Mouse (Mus musculus): ENCODE measurements around the gene Wiz.

DNA sequence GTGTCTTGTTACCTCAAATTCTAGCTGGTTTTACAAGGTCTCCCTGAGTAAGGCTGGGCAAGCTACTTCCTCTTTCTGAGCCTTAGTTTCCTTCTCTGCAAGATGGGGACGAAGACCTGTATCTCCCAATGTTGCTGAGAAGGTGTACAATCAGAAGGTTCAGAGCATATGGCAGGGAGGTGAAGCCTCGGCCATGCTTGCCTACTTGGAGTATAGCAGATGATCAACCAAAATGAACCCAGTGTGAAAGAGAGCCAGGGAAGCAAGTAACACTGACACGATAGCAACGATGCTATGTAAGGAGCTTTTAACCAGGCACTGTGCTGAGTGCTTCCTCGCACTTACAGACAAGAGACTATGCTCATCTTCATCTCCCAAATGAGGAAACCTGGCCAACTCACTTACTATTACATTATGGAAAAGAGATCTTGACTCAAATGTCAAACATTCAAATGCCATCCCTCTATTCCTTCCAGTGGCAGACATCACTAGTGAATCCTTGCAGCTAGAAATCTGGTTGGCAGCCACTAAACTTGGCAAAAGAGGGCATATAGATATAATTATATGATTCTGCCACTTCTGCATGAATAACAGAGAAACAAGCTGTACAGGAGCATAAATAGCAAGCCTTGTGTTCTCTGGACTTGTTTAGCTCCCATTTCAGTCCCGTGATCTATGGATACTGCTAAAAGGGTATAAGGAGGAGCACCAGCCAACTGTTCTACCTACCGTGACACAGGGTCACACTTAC is 30.9 kb downstream of the Wiz start:
- TF ChIP-seq E2F4 (IDR thresholded peaks at IDR 0.05; ENCODE audit: insufficient read depth) (no peak), POLR2A (IDR thresholded peaks at IDR 0.05; ENCODE audit: insufficient read length, low read depth) (no peak), MYOG (IDR thresholded peaks at IDR 0.05; ENCODE audit: control insufficient read depth in 1 of 3, insufficient read depth in 1 of 3, insufficient read length in 2 of 3, low read depth in 2 of 3) (no peak), MAX (IDR thresholded peaks at IDR 0.05; ENCODE audit: low read depth) (no peak), CEBPB (IDR thresholded peaks at IDR 0.05; ENCODE audit: insufficient read depth, poor library complexity, severe bottlenecking) (no peak), REST (IDR thresholded peaks at IDR 0.05; ENCODE audit: insufficient read depth, insufficient read length) (no peak), POLR2AphosphoS2 (IDR thresholded peaks at IDR 0.05; ENCODE audit: insufficient read length, low read depth) (no peak), TCF12 (IDR thresholded peaks at IDR 0.05; ENCODE audit: insufficient read depth, poor library complexity, severe bottlenecking) (no peak)

Data from myocyte (in vitro differentiated cells).